Mouse (Mus musculus): ENCODE data around the gene Yy1. TPM values are rescaled to one million over a fixed set of nuclear protein-coding genes. Genes with fewer than 3 reads are reported as not detected.

Gene Yy1
- total and polyA plus RNA-seq, 2 experiments from 2014 or later: 8.8 to 33.8 TPM

GRCm38 (mm10) chr12:108831966-108832643 is 39.3 kb downstream of the Yy1 start:
- Histone ChIP-seq H3K36me3 (ENCODE audit: insufficient read depth) (peaks cover 11% of the 10 kb centered on the region; the same call in 1 of the 2 replicates), H3K4me1 (ENCODE audit: insufficient read depth) (peaks cover 16% of the 10 kb centered on the region), H3K27me3 (ENCODE audit: insufficient read depth, low read length) (no peaks in the 10 kb centered on the region), H3K9me3 (ENCODE audit: low read length) (no peaks in the 10 kb centered on the region), H3K4me3 (ENCODE audit: low read depth, low read length) (no peak overlapping the region), H3K9ac (no peak overlapping the region), H3K27ac (ENCODE audit: low read depth, low read length) (no peak overlapping the region), H3K4me2 (ENCODE audit: low read depth) (no peak overlapping the region)
- ATAC-seq: no peak
- WGBS: 54% methylated on average over 9 of the region's 9 CpGs
- TF ChIP-seq CTCF (IDR thresholded peaks at IDR 0.05; ENCODE audit: low read depth): no peak
- DNase-seq: no peak

GRCm38 (mm10) chr12:108832851-108833250 is 40.1 kb downstream of the Yy1 start:
- no peak overlapping the region for H3K4me3 ChIP-seq (ENCODE audit: low read depth, low read length)
- no peak for TF ChIP-seq CTCF (IDR thresholded peaks at IDR 0.05; ENCODE audit: low read depth)
- ATAC-seq: no peak
- no peak overlapping the region for H3K9ac ChIP-seq
- DNase-seq: no peak
- H3K27me3 ChIP-seq (ENCODE audit: insufficient read depth, low read length): no peaks in the 10 kb centered on the region
- peaks cover 4% of the 10 kb centered on the region; the same call in 1 of the 2 replicates for H3K36me3 ChIP-seq (ENCODE audit: insufficient read depth)
- WGBS: 79% methylated on average over 8 of the region's 8 CpGs
- no peaks in the 10 kb centered on the region for H3K9me3 ChIP-seq (ENCODE audit: low read length)
- H3K4me1 ChIP-seq (ENCODE audit: insufficient read depth): peaks cover 22% of the 10 kb centered on the region
- no peak overlapping the region for H3K4me2 ChIP-seq (ENCODE audit: low read depth)
- H3K27ac ChIP-seq (ENCODE audit: low read depth, low read length): no peak overlapping the region

GRCm38 (mm10) chr12:108833408-108833807 is 40.6 kb downstream of the Yy1 start:
- Histone ChIP-seq H3K4me1 (ENCODE audit: insufficient read depth) (peaks cover 27% of the 10 kb centered on the region), H3K4me3 (ENCODE audit: low read depth, low read length) (no peak overlapping the region), H3K27me3 (ENCODE audit: insufficient read depth, low read length) (no peaks in the 10 kb centered on the region), H3K9ac (no peak overlapping the region), H3K36me3 (ENCODE audit: insufficient read depth) (no peaks in the 10 kb centered on the region; the same call in 1 of the 2 replicates), H3K4me2 (ENCODE audit: low read depth) (no peak overlapping the region), H3K27ac (ENCODE audit: low read depth, low read length) (no peak overlapping the region), H3K9me3 (ENCODE audit: low read length) (no peaks in the 10 kb centered on the region)
- no peak for ATAC-seq
- TF ChIP-seq CTCF (IDR thresholded peaks at IDR 0.05; ENCODE audit: low read depth): no peak
- DNase-seq: no peak
- 89% methylated on average over 3 of the region's 3 CpGs for WGBS

- ATAC-seq (no peak), DNase-seq (no peak)
- no peaks in the 10 kb centered on the region for H3K9me3 ChIP-seq (ENCODE audit: low read length)
- TF ChIP-seq CTCF (IDR thresholded peaks at IDR 0.05; ENCODE audit: low read depth): no peak
- no peaks in the 10 kb centered on the region; the same call in 1 of the 2 replicates for H3K36me3 ChIP-seq (ENCODE audit: insufficient read depth)
- H3K4me3 ChIP-seq (ENCODE audit: low read depth, low read length): no peak overlapping the region
- no peaks in the 10 kb centered on the region for H3K27me3 ChIP-seq (ENCODE audit: insufficient read depth, low read length)
- no peak overlapping the region for H3K9ac ChIP-seq
- 84% methylated on average over 3 of the region's 3 CpGs for WGBS
- no peak overlapping the region for H3K27ac ChIP-seq (ENCODE audit: low read depth, low read length)
- peaks cover 27% of the 10 kb centered on the region for H3K4me1 ChIP-seq (ENCODE audit: insufficient read depth)
- peak overlapping the region; percentile 90; the same call in 1 of the 2 replicates for H3K4me2 ChIP-seq (ENCODE audit: low read depth)
These were observed 41.6 kb downstream of the Yy1 start for GRCm38 (mm10) chr12:108834337-108834736.

GRCm38 (mm10) chr12:108834786-108835185 is 42.0 kb downstream of the Yy1 start:
- no peak overlapping the region for H3K27ac ChIP-seq (ENCODE audit: low read depth, low read length)
- no peak for TF ChIP-seq CTCF (IDR thresholded peaks at IDR 0.05; ENCODE audit: low read depth)
- H3K36me3 ChIP-seq (ENCODE audit: insufficient read depth): no peaks in the 10 kb centered on the region; the same call in 1 of the 2 replicates
- peaks cover 27% of the 10 kb centered on the region for H3K4me1 ChIP-seq (ENCODE audit: insufficient read depth)
- H3K4me2 ChIP-seq (ENCODE audit: low read depth): peak overlapping the region; percentile 90
- no peak for ATAC-seq
- H3K4me3 ChIP-seq (ENCODE audit: low read depth, low read length): peak overlapping the region; percentile 87
- peak overlapping the region; percentile 76 for H3K9ac ChIP-seq
- no peaks in the 10 kb centered on the region for H3K9me3 ChIP-seq (ENCODE audit: low read length)
- no peaks in the 10 kb centered on the region for H3K27me3 ChIP-seq (ENCODE audit: insufficient read depth, low read length)
- DNase-seq: no peak
- WGBS: 34% methylated on average over 5 of the region's 5 CpGs

GRCm38 (mm10) chr12:108835208-108835839 is 42.6 kb downstream of the Yy1 start:
- peak overlapping the region; percentile 87 for H3K4me3 ChIP-seq (ENCODE audit: low read depth, low read length)
- H3K4me1 ChIP-seq (ENCODE audit: insufficient read depth): peaks cover 27% of the 10 kb centered on the region
- DNase-seq: peak; percentile 21
- no peaks in the 10 kb centered on the region for H3K9me3 ChIP-seq (ENCODE audit: low read length)
- H3K36me3 ChIP-seq (ENCODE audit: insufficient read depth): no peaks in the 10 kb centered on the region
- peak overlapping the region; percentile 90 for H3K4me2 ChIP-seq (ENCODE audit: low read depth)
- TF ChIP-seq CTCF (IDR thresholded peaks at IDR 0.05; ENCODE audit: low read depth): no peak
- ATAC-seq: peak; percentile 12
- H3K27ac ChIP-seq (ENCODE audit: low read depth, low read length): peak overlapping the region; percentile 64; the same call in 1 of the 2 replicates
- H3K9ac ChIP-seq: peak overlapping the region; percentile 76
- no peaks in the 10 kb centered on the region for H3K27me3 ChIP-seq (ENCODE audit: insufficient read depth, low read length)
- WGBS: 2% methylated on average over 50 of the region's 51 CpGs

- peak within 1 kb of the TSS; percentile 90 for H3K4me2 ChIP-seq (ENCODE audit: low read depth)
- DNase-seq (peak; percentile 98), ATAC-seq (peak; percentile 99)
- H3K27me3 ChIP-seq (ENCODE audit: insufficient read depth, low read length): no peaks in the 10 kb centered on the region
- H3K9ac ChIP-seq: peak within 1 kb of the TSS; percentile 76
- peaks cover 1% of the 10 kb centered on the region; the same call in 1 of the 2 replicates for H3K36me3 ChIP-seq (ENCODE audit: insufficient read depth)
- H3K9me3 ChIP-seq (ENCODE audit: low read length): no peaks in the 10 kb centered on the region
- H3K4me3 ChIP-seq (ENCODE audit: low read depth, low read length): peak within 1 kb of the TSS; percentile 87
- TF ChIP-seq CTCF (IDR thresholded peaks at IDR 0.05; ENCODE audit: low read depth): no peak
- peaks cover 27% of the 10 kb centered on the region for H3K4me1 ChIP-seq (ENCODE audit: insufficient read depth)
- 2% methylated on average over 50 of the region's 53 CpGs for WGBS
- peak within 1 kb of the TSS; percentile 76 for H3K27ac ChIP-seq (ENCODE audit: low read depth, low read length)
These were observed 43.2 kb downstream of the Yy1 start, which contains the start of the genes Slc25a29 and Slc25a47 for GRCm38 (mm10) chr12:108835840-108836409. Slc25a29 (minus strand) TSS chr12:108835883. Slc25a47 (plus strand) TSS chr12:108836046.

Data from forebrain, postnatal 0 days (tissue).